Mouse (Mus musculus) A20 (cell line): Measurements from ENCODE around the gene Aldh3a2.
"Not testable (repeated sequence)": the region's sequence is repeated elsewhere in the genome, so short reads cannot be mapped to it uniquely, and the experiment has no call there.

Source experiments
- DNase-seq: peaks from one replicate; pipeline ENCODE4 v3.0.0-alpha.2; 2011; ENCODE audit warnings: low read depth, low spot score

Aldh3a2 gene

DNA sequence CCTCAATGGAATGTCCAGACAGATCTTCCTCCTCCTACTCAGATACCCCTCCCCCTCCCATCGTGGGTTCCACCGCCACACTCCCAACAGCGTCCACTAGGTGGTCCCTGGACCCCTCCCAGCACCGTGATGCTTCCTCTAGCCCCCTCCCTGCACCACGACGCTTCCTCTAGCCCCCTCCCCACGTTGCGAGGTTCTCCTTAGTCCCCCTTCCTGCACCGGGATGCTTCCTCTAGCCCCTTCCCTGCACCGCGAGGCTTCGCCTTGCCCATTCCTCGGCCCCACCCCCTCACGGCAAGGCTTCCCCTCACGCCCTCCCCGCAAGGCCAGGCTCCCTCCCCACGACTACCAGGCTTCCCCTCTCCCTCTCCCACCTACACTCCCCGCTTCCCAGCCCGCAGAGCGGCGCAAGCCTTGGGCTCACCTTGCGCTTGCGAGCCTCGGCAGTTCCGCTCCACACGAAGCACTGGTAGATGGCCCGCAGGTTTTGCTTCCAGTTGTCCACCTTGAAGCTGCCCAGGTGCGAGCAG, 92.9 kb downstream of the Aldh3a2 start:
- DNase-seq, result peak; percentile 78

DNA sequence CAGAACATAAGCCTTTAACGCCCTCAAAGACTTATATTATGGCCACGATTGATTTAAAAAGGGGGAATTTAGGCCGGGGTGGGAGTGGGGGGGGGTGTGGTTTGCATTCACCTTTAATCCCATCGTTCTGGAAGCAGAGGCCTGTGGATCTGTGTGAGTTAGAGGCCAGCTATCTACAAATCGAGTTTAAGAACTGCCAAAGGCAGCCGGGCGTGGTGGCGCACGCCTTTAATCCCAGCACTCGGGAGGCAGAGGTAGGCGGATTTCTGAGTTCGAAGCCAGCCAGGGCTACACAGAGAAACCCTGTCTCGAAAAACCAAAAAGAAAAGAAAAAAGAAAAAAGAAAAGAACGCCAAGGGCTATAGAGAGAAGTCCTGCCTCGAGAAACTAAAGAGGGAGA, 93.8 kb downstream of the Aldh3a2 start:
- DNase-seq, result not testable (repeated sequence)
